Mouse (Mus musculus) heart, adult 9 months (tissue): Measurements from ENCODE around the gene Tmem136.

Source experiments
- DNase-seq, 2 experiments: peaks; one replicate each; pipeline ENCODE4 v3.0.0; 2022; ENCODE audit warnings: low spot score in 2 of 2

Gene Tmem136

GRCm38 (mm10) chr9:43108081-43108480 lies 8.3 kb downstream of the Tmem136 start:
- DNase-seq, result no peak

GRCm38 (mm10) chr9:43107555-43107954 lies 8.8 kb downstream of the Tmem136 start:
- DNase-seq, result no peak

- peak; percentile 76 to 88 for DNase-seq
These were observed 9.2 kb downstream of the Tmem136 start, which contains the start of gene Arhgef12 for GRCm38 (mm10) chr9:43107187-43107517. Arhgef12 (minus strand) TSS chr9:43107239.

DNA sequence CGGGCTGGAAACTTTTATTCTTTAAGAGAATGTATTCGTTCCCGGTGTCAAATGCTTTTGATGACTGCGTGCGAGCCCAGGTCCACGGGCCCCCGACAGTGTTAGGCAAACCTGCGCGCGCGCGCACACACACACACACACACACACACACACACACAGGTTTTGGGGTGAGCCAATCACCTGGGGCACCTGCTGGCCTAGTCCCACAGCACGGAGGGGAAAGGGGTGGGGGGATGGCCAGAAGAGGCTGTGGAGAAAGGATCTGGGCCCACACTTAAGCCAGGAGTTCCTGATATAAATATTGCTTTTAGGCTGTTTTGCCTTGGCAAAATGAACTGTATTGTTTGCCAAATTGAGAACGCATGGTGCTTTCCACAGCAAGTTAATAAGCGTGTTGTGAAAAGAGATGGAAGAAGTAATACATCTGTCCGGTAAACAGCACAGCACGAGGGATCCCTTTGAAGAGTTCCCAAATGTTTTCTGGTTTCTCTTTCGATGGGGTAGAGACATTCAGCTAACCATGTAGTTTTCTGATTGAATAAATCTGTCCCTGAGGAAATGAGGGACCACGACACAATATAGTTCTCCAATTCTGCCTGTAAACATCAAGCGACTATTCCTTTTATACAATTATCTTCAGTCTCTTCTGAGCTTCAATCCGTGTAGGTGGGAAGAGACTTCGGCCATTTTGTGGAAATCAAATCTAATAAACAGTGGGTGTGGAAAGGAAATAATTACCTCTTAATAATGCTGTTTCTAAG lies 9.8 kb downstream of the Tmem136 start:
- peak; percentile 48 to 58 for DNase-seq

GRCm38 (mm10) chr9:43105664-43106361 lies 10.6 kb downstream of the Tmem136 start:
- DNase-seq, result peak; percentile 94 to 96

GRCm38 (mm10) chr9:43104873-43105663 lies 11.3 kb downstream of the Tmem136 start:
- peak; percentile 50 to 54 for DNase-seq

- DNase-seq, result no peak
These were observed 11.9 kb downstream of the Tmem136 start for GRCm38 (mm10) chr9:43104526-43104872.

GRCm38 (mm10) chr9:43103675-43104299 lies 12.6 kb downstream of the Tmem136 start:
- no peak for DNase-seq

GRCm38 (mm10) chr9:43102931-43103330 lies 13.4 kb downstream of the Tmem136 start:
- no peak for DNase-seq

DNA sequence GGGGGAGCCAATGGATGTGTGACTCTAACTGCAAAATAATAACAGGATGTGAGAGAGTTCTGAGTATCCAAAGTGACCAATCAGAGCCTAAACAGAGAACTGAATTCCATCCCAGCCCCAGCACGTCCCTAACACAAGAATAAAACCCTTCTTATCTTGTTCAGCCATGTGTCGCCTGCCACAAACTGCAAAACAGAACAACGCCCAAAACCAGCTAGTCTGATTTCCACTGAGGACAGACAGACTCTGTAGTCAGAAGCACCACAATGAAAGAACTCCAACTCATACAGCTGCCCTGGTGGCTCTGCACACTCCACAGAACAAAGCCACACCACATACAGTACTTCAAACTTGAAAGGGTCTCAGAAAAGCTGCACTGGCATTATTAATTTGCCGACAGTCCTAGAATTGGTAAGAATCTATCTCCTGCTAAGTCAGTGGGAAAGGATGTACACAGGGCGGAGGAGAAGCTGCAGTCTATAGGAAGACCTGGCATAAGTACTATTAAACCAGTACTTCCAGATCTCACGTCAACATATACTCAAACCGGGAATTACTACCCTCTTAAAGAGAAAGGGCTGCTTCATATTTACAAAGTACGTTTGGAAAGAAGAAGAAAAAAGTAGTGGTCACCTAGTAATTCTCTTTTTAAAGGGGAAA lies 14.3 kb downstream of the Tmem136 start:
- peak; percentile 57 to 64 for DNase-seq

GRCm38 (mm10) chr9:43098922-43099321 lies 17.4 kb downstream of the Tmem136 start:
- DNase-seq, result peak; percentile 37 to 68

DNA sequence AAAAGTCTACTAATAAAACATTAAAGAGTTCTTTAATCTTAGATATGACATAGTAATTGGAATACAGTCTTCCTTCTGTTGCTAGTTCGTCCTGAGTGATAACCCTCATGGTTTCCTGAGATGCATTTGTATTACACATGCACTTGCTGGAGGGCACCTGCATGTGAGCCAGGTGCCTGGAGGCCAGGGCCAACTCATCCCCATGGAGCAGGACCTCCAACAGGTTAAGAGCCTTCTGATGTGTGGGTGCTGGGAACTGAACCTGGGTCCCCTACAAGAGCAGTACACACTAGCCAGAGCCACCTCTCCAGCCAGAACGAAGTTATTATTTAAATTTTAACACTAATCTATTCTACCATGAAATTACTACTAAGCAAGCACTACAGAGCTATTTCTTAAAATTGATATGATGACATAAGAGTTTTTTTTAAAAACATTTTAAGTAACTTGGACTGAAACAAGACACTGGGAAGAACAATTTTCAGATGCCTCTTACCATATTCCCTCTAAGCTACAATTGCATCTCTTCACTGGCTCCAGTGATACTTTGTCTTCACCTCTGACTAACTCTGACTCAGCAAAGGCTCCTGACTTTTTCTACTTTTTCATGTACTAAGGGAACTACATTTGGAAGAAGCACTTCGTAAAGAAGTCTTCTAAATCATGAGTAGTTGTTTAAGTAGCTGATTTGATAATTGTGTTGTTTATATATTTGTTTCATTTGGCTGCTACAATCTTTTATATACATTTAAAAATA lies 18.4 kb downstream of the Tmem136 start:
- no peak for DNase-seq

DNA sequence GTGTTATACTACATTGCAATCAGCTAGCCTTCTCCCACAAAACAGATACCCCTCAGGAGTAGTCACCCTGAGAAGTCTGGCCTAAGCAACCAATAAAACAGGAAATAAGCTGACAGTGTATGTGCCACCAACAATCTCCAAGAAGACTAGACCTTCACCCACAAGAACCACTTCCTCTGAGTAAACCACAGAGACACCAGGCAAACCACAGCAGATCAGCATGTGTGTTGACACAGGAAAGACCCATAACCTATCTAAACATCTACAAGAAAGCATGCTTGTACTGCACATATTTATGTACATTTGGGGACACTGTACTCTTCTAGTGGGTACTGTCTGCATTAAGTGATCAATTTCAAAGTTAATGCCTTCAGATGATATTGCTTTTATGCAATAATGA lies 20.0 kb downstream of the Tmem136 start:
- no peak for DNase-seq

GRCm38 (mm10) chr9:43094828-43095227 lies 21.5 kb downstream of the Tmem136 start:
- no peak for DNase-seq

DNA sequence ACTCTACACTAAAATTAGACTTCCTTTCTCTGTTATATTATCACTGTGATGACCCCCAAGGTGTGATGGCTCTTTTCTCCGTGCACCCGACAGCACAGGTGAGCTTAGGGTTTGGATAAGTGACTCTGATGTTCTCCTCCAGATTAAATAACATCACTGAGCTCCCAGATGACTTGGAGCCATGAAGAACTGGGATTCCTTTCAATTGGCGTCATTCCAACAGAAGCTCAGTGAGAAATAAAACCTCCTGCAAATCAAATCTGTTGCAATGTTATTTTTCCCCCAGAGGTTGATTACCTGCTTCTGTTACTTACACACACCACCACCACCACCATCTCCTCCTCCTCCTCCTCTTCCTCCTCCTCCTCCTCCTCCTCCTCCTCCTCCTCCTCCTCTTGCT lies 22.6 kb downstream of the Tmem136 start:
- DNase-seq, result peak; percentile 40 to 60

- DNase-seq, result no peak
These were observed 30.6 kb downstream of the Tmem136 start for GRCm38 (mm10) chr9:43085686-43086285.

- DNase-seq, result no peak
These were observed 31.6 kb downstream of the Tmem136 start for GRCm38 (mm10) chr9:43084496-43085362.

DNA sequence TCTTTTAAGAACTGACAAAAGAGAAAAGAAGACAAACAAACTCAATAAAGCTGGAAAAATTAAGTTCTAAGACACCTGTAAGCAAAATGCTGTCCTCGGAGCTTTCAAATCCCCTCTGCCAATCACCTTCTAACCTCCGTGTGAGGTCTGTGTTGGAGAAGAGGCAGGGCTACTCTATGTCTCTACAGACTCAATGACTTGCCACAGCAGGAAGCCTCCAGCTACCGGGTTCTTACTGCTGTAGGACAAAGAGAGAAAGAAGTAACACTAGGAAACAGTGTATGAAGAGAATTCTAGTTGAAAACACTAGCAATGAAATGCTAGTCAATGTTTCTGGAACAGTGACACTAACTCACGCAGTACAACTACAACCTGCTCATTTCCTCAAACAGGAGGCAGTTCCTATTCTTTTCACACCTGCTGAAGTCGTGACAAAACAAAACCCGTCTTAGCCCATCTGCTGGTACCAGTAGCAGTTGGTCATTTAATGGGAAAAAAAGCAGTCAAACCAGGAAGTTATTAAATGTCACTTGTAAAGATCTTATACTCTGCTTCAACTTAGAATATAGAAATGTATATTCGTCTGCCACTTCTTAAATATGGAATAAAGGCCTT lies 32.8 kb downstream of the Tmem136 start:
- DNase-seq, result no peak

DNA sequence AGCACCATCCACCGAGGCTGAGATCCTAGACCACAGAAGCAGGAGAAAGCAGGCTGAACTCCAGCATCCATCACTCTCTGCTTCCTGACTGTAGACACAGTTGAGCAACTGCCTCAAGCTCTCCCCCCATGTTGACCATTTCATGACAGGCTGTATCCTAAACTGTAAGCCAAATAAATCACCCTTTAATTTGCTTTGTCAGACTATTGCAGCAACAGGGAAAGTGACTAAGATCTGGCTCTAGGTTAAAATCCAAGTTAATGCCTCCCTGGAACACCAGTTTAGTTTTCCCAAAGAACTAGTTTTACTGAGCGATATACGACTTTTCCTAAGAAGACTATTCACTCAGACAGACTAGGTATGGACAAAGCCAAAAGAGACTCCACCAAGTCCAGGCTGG lies 37.7 kb downstream of the Tmem136 start:
- DNase-seq, result no peak
